Mouse (Mus musculus): ENCODE results near the gene Ano4.

The Ano4 gene

DNA sequence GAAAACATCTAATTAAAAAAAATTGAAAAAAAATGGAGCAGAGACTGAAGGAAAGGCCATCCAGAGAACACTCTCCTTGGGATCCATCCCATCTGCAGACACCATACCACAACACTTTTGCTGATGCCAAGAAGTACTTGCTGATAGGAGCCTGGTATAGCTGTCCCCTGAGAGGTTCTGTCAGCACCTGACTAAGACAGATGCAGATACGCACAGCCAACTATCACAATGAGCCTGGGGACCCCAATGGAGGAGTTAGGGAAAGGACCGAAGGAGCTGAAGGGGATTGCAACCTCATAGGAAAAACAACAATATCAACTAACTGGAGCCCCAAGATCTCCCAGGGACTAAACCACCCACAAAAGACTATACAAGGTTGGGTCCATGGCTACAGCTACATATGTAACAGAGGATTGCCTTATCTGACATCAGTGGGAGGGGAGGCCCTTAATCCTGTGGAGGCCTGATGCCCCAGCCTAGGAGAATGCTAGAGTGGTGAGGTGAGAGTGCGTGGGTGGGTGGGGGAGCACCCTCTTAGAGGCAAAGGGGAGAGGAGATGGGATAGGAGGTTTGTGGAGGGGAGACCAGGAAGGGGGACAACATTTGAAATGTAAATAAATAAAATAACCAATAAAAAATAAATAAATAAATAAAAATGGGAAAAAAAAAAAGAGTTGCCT, 71.4 kb downstream of the Ano4 start:
- no peak for DNase-seq

DNA sequence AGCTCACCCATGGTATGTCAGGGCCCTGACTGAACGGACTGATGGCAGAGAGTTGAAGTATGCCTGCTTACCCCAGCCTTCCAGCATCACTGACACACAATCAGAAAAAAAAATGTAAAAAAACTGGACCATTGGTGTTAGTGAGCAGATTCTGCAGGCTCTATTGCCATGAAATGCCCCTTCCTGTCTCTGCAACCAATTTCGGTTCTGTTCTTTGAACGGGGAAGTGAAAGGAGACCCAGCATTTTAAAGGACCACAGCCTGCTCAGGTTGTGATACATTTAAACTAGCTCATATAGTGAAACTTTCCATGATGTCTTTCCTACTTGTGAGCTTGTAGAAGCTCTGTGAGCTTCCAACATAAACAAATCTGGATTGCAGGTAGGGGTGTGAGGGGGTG, 77.2 kb downstream of the Ano4 start:
- DNase-seq, result no peak

DNA sequence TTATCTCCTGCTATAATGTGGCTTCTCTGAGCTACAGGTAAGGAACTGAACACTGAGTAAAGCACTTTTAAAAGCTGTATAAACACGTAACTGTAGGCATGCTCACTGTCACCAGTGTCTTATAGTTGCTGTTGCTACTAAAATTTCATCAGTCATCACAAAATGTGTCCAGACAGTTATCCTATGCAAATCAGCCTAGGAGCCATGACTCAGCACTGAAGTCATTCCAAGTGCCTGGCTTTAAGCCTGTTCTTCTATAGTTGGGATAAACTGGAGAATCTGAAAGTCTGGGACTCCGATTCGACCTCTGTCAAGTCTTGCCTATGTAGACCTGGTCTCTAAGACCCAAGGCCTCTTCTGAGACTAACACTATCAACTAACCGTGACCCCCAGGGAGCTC, 81.2 kb downstream of the Ano4 start:
- no peak for DNase-seq

DNA sequence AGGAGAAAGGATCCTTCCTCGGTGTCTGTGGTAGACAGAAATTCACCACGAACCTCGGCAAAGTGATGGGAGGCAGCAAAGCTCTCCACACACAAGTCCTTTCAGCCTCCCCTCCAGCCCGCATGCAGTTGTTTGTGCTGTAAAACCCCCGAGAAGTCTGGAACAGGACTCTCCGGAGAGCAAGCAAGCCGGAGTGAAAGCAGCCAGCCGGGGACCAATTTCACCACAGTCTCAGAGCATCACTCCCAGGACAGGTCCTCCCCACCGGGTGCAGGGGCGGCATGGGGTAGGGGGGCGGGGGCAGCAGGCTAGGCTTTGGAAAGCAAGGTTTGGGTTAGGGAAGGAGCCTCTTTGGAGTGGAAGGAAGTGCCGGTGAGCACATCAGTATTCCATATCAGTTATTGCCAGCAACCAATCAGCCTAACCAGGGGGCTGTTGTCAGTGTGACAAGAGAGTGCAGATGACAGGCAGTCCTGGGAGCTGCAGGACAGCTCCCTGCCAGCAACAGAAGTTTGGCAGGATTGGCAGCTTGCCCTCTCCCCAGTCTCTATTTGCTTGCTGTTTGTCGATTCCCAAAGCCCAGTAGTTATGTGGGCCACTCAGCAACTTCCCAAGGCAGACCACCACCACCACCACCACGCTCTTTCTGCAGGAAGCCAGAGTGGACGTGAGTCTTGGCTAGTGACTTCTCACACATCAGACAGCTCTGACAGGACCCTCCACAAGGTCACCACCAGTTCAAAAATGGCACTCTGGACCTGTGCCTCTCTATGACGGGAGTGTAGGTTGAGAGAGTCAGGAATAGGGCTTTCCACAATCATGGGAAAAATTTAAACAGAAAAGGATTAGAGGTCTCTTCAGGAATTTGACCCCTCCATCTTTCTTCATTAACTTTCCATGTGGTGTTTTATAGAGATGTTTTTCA, 86.8 kb downstream of the Ano4 start:
- peak; percentile 48 for DNase-seq

DNA sequence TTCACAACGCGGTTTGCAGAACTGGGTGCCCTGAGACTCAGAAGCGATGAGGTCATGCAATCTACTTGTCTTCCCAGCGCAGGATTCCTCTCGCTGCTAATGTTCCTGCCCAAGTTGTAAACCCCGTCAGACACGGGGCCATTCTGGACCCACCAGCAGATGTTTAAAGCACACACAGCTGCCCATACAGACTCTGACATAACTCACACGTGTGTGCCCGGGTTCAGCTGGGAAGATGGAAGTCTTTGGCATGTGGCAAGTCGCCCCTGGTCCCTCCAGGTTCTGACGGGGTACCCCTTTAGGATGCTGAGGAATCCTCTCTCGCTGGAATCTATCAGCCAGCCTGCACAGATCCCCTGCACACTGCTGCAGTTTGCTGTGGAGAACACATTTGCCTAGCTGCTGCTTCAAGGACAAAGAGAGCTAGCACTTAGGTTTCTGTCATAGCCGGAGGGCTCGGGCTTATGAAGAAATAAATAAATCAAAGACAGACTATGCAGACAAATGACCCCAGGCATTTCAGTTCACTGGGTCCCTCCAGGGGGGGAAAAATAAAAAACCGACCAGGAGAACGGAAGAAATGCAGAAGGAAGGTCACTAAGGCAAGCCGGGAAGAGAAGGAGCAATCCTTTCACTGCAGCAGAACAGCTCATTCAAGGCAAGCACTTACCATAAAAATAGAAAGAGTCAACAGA, 87.7 kb downstream of the Ano4 start:
- DNase-seq, result peak; percentile 36

DNA sequence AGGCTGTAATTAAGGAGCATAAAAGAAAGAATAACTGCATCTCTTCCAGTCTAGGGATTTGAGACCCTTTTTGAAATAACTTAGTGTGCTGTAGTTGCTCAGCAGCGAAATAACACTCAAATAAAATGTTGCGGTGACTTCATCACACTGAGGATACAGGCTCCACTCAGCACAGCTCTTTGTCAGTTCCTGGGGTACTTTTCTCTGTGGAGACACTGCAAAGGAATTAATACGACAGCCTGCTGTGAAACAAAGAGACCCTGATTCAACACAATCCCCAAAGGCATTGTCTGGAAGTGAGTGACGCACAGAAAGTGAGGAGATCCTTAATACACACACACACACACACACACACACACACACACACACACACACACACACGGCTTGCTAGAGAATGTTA, 89.8 kb downstream of the Ano4 start:
- no peak for DNase-seq

DNA sequence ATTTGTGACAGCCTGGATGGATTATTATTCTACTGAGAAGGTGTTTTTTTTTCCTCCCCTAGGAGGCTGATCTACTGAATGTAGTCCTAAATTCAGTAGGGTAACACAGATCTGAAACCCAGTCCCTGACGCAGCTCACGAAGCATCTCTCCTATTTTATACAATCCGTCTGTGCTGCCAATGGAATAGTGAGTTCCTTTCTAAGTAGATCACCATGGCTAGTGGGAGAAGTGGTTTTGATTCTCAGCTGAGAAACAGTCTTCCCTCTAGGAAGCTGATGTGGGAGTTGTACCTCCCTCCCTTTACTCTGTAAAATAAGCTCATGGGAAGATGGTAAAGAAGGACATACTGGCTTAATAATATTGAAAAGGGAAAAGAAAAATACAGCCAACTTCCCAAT, 90.8 kb downstream of the Ano4 start:
- DNase-seq, result no peak

DNA sequence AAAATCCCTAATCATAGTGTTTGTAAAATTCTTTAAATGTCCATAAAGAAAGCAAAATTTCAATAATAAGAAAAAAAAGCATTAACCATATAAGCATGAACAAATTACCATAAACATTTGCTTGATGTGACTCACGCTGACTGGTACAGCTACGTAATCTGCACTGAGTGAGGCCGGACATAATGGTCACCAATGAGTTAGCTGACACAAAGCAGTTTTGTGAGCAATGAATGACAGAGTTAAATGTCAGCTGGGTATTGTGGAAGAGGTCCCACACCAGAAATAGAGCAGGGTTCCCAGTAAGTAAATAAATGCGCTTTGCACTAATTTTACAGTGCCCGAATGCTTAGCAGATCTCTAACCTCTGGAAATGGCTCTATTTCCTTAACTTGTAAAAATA, 91.9 kb downstream of the Ano4 start:
- DNase-seq, result peak; percentile 60

DNA sequence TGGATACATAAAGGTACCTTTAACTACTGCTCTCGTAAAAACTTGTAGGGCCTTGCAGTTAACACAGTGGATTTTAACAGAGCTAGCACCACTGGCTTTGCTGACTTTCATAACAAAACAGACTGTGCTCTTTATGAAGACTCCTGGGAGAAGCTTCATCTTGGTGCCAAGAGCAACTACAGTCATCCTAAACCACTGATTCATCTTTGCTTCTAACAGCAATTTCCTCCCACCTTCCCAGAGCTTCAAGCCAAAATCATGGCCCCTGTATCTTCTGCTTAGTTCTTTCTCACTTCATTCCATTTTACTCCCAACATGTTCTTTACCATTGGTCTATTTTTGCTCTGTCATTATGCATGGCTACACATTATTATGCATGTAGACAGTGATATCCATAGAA, 100.8 kb downstream of the Ano4 start:
- peak; percentile 19 for DNase-seq

DNA sequence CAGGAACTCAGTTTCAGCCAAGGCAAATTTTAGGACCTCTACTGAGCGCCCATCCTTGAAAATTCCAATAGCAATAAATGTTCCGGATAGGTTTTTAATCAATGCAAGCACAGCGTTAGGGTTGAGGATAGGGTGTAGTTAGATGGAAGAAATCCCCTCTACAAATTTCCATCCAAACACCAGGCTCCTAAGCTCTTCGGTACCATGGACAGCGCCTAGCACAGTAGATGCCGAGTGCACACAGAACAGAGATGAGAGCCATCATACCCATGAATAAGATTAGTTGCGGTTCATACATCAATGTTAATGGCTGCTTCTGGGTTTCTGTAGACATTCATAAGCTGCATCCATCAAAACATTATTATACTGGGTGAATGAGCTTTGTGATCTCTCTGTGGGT, 120.0 kb downstream of the Ano4 start:
- no peak for DNase-seq

DNA sequence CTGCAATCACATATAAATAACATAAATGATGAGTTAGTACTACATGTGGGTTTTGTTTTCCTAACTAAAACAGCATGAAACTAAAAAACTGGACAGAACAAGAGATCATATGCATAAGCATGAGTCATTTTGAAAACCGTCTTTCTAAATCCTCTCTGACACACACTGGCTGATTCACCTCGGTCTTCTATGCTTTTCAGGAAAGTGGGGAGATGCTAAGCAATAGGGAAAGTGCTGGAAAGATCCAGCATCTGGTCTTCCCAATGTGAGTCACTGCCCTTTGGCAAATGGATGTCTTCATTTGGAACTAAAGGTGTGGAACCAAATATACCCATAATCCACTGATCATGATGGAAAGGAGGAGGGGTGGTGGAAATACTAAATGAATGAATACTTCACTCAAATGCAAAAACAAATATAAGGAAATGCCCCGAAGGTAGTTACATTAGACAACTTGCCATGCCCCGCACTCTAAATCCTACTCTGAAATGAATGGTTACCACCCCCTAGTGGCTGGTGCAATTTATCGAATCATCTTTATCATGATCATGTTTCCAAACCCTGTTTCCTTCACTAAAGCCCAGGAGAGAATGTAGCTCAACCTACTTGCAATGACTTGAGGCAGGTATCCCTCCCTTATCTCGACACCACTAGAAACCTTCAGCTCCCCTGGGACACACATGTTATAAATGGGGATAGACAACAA, 122.1 kb downstream of the Ano4 start:
- DNase-seq, result no peak

DNA sequence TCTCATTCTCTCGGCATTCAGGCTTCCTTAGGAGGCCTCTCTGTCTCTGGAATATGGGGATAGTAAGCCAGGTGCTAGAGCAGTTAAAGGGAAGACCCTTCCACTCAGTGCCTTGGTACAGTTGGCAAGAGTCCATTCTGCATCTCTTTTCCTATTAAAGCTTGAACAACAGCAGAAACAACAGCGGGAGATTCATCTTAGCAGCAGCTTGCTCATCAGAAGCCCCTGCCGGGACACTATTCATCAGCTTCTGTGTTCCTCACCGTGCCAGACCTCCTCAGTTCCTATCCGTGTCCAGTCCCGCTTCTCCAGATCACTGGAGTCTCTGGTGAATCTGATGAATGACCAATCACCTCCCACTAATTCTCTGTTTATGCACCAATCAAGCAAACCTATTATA, 128.5 kb downstream of the Ano4 start:
- DNase-seq, result no peak

DNA sequence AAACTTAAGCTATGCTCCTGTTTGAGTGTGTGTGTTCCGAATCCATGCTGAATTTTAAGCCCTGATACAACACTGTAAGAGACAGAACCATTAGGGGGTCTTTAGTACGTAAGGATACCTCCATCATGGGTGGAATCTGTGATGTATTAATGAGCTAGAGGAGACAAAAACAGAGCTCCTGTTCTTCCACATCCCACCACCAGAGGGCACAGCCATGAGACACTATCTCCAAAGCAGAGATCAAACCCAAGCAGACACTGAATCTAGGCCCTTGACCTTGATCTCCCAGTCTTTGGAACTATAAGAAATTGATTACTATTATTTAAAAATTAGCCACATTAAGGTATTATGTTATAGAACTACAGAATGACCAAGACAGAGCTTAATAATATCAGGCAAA, 138.7 kb downstream of the Ano4 start:
- peak; percentile 14 for DNase-seq

DNA sequence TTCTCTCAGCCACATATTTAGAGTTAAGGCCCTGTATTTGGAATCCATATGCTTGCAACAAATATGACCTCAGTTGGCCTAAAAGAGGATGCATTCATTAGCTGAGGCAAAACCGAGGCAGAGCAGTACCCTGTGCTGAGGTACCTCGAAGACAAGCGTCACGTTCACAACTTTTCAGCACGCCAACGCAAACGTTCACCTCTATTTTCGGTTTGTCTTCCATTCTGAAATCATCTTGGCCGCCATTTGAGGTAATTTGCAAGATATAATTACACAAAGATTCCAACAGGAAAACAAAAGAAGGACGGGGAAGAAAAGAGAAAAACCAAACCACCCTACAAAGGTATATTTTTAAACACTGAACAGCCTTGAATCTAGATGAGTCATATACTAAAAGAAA, 148.1 kb downstream of the Ano4 start:
- no peak for DNase-seq

DNA sequence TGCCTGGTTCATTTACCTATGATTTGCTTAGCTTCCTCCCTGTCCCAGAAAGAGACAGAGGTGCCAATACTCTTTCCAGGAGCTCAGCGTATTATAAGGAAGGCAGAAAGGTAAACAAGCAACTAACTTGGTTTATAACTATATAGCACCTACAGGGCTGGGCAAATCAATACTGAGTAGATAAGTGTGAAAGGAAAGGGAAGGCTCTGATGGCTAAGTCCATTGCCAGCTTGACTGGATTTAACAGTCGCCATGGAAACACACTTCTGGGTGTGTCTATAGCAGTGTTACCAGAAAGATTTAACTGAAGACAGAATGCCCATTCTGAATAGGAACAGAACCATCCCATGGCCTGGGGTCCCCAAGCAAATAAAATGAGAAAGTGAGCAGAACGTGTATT, 149.5 kb downstream of the Ano4 start:
- no peak for DNase-seq

DNA sequence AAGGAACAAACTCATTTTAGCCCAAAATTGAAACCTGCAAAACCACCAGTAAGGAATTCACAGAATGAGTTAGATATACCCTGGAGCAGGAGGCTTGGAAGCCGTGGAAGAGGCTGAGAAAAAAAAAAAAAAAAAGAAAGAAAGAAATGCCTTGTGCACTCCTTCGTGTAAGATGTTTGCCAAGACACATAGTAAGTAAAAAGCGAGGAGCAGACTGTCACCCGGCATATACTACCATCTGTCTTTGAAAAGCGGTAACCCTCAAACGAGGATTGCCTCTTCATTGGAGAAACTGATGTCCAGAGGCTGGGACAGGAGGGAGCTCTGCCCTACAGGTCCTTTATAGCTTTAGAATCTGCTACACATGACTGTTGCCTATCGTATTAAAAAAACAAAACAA, 150.1 kb downstream of the Ano4 start:
- DNase-seq, result peak; percentile 10

DNA sequence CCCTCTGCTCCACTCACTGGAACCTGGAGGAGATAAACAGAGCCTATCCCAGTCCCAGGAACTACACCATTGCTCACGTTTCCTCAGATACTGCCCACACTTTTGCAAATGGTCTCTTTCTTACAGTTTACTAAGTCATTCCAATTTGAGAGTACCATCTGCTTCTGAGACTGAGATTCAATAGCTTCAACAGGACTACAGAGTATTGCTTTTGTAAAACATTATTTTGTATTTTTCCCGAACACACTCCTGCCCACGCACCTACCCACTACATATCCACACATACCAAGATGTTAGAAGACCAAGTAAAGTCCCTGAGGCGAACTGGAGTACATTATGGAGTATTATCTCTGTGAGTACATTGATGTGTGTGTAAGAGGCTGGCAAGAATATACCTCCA, 166.6 kb downstream of the Ano4 start:
- peak; percentile 46 for DNase-seq

DNA sequence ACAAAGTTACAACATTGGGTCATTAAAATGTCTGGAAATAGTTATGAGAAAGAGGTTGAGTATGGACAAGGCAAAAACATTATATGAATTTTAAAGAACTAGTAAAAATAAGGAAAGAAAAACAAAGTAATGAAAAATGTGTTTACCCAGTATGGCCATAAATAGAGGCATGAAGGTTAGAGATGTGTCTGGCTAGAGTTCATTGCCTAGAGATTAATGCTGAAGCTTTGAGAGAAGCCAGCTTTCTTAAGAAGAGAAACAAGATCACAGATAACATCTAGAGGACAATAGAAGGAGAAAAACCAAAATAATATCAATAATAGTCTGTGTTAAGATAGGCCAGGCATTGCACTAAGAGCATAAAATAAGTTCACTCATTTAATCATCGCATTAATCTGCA, 180.0 kb downstream of the Ano4 start:
- DNase-seq, result no peak

DNA sequence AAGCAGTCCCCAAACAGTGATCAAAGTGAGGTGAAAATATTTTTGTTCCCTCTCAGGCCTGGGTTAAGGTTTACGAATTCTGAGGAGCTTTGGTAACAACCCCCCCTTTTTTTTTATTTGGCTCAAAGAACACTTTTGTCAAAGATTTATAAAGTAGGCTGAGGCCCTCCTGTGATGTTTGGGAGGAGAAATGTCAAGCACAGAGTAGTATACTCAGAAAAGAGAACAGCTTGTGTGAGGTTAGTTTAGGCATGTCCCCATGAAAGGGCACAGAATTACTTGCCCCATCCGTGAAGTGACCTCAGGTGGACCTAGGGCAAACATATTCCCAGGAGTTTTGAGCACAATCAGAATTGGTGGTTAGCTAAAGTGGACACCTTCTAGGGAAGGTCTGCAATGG, 189.1 kb downstream of the Ano4 start:
- DNase-seq, result no peak

DNA sequence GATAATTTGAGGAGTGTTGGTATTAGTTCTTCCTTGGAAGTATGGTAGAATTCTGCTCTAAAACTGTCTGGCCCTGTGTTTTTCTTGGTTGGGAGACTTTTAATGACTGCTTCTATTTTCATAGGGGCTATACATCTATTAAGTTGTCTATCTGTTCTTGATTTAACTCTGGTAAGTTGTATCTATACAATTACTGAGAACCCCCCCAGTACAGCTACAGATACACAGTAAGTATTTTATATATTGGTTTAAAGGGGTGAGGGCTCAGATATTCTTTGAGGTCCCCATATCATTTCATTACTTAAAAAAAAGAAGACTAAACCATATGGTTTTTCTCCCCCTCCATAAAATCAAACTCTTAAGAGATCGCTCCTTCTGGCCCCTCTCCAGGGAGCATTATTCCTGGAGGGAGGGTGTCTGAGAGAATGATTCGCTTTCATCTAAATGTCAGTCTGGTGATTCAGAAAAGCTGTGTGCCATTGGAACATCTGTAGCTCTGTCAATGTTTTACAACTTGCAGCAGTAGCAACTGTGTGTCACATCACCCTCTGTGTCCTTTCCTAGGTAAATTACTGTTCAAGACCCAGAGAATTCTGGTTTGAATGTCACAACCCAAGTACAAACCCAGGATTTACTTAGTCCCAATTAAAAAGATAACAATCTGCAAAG, 189.6 kb downstream of the Ano4 start:
- DNase-seq, result peak; percentile 26

DNA sequence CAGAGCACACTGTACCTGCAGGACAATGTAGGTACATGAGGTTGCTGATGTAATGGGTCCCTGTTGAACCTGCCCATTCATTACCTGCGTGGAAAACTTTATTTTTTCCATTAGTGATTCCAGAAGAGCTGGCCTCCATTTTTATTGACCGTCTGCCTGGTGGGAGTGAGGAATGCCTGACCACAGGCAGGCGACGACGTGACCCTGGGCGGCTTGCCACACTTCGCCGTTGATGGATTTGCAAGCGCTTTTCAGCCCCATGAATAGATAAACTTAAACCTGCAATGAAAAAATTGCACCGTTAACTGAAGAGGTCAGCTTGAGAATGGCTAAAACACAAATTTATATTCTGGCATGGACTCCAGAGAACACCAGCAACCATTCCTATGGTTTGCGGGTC, 195.4 kb downstream of the Ano4 start:
- no peak for DNase-seq

DNA sequence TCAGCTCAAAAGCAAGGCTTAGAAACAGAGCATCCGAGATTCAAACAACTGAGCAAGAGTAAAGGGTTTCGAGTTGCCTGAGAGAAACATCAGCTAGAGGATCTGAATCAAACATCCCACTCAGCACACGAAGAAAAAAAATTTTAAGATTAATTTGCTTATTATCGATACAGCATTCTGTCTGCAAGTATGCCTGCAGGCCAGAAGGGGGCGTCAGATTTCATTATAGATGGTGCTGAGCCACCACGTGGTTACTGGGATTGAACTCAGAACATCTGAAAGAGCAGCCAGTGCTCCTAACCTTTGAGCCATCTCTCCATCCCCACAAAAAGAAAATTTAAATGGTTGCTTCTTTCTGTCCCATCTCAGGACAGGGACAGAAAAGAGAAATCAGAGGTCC, 223.2 kb downstream of the Ano4 start:
- DNase-seq, result no peak

DNA sequence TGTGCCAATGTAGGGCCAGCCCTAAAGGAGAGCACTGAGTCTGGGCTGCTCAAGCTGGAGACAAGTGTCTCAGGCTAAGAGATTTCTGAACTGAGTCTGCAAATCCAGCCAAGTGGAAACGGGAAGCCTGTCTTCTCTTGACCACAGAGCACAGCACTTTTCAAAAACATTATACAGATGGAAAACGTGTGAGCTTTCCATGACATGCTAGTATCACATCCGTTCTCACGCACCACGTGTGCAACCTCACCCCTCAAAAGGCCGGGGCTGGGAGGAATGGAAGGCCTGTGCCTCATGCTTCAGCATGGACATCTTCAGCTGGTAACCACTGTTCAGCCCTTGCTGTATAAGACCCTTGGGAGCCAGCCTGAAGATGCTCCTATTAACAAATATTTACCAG, 230.2 kb downstream of the Ano4 start:
- DNase-seq, result no peak

Data from layer of hippocampus, adult 9-11 months (tissue).